Mouse (Mus musculus): ENCODE data around the gene Gm128.

Gene Gm128

GRCm38 (mm10) chr3:95200132-95200531 lies 41.3 kb downstream of the Gm128 start:
- DNase-seq (ENCODE audit: low read depth, low spot score) = no peak

- no peak for DNase-seq (ENCODE audit: low read depth, low spot score)
Observed at GRCm38 (mm10) chr3:95199101-95199500, 42.3 kb downstream of the Gm128 start.

GRCm38 (mm10) chr3:95195772-95196171 lies 45.6 kb downstream of the Gm128 start:
- DNase-seq (ENCODE audit: low read depth, low spot score) = no peak

GRCm38 (mm10) chr3:95194721-95195135 lies 46.7 kb downstream of the Gm128 start:
- DNase-seq (ENCODE audit: low read depth, low spot score) = peak; percentile 94
